Mouse (Mus musculus): ENCODE data around the gene Hmgcs1. TPM values are rescaled to one million over a fixed set of nuclear protein-coding genes. Genes with fewer than 3 reads are reported as not detected.

The Hmgcs1 gene
- polyA plus RNA-seq, 1 experiment from 2014 or later = 140 TPM

- no peak overlapping the region for H3K4me2 ChIP-seq (replicated peaks; ENCODE audit: low read depth)
- DNase-seq (ENCODE audit: low spot score) (no peak), ATAC-seq (ENCODE audit: low FRiP score, low TSS enrichment) (no peak)
- TF ChIP-seq CTCF (IDR thresholded peaks at IDR 0.05; ENCODE audit: low read depth) (no peak), EP300 (optimal IDR thresholded peaks at IDR 0.05) (no peak)
- no peak overlapping the region for H3K4me3 ChIP-seq (ENCODE audit: low read depth, low read length)
- H3K9me3 ChIP-seq (ENCODE audit: control insufficient read depth, low read length) = no peaks in the 10 kb centered on the region
- H3K27ac ChIP-seq (replicated peaks) = no peak overlapping the region
- no peaks in the 10 kb centered on the region for H3K27me3 ChIP-seq (ENCODE audit: control insufficient read depth, insufficient read depth, low read length)
- H3K4me1 ChIP-seq (replicated peaks; ENCODE audit: control insufficient read depth, insufficient read depth) = no peaks in the 10 kb centered on the region
- no peaks in the 10 kb centered on the region for H3K36me3 ChIP-seq (ENCODE audit: control insufficient read depth, insufficient read depth, low read length)
- 85% methylated on average over 7 of the region's 7 CpGs for whole genome bisulfite sequencing
- no peak overlapping the region for H3K9ac ChIP-seq (ENCODE audit: low read length)
These were observed 39.2 kb downstream of the Hmgcs1 start for GRCm38 (mm10) chr13:119729406-119729805.

GRCm38 (mm10) chr13:119731448-119731847 is 41.3 kb downstream of the Hmgcs1 start:
- DNase-seq (ENCODE audit: low spot score) (no peak), ATAC-seq (ENCODE audit: low FRiP score, low TSS enrichment) (no peak)
- TF ChIP-seq EP300 (optimal IDR thresholded peaks at IDR 0.05) = no peak
- TF ChIP-seq CTCF (IDR thresholded peaks at IDR 0.05; ENCODE audit: low read depth) = no peak
- no peaks in the 10 kb centered on the region for H3K4me1 ChIP-seq (replicated peaks; ENCODE audit: control insufficient read depth, insufficient read depth)
- H3K4me3 ChIP-seq (ENCODE audit: low read depth, low read length) = no peak overlapping the region
- no peak overlapping the region for H3K4me2 ChIP-seq (replicated peaks; ENCODE audit: low read depth)
- WGBS = 57% methylated on average over 6 of the region's 6 CpGs
- H3K9ac ChIP-seq (ENCODE audit: low read length) = no peak overlapping the region
- H3K36me3 ChIP-seq (ENCODE audit: control insufficient read depth, insufficient read depth, low read length) = no peaks in the 10 kb centered on the region
- no peaks in the 10 kb centered on the region for H3K27me3 ChIP-seq (ENCODE audit: control insufficient read depth, insufficient read depth, low read length)
- H3K27ac ChIP-seq (replicated peaks) = no peak overlapping the region
- H3K9me3 ChIP-seq (ENCODE audit: control insufficient read depth, low read length) = no peaks in the 10 kb centered on the region

- no peaks in the 10 kb centered on the region for H3K4me1 ChIP-seq (replicated peaks; ENCODE audit: control insufficient read depth, insufficient read depth)
- H3K9me3 ChIP-seq (ENCODE audit: control insufficient read depth, low read length) = no peaks in the 10 kb centered on the region
- H3K36me3 ChIP-seq (ENCODE audit: control insufficient read depth, insufficient read depth, low read length) = no peaks in the 10 kb centered on the region
- peak overlapping the region; percentile 22; the same call in 1 of the 2 replicates for H3K4me3 ChIP-seq (ENCODE audit: low read depth, low read length)
- H3K4me2 ChIP-seq (replicated peaks; ENCODE audit: low read depth) = peak overlapping the region; percentile 46
- ATAC-seq (ENCODE audit: low FRiP score, low TSS enrichment) (no peak), DNase-seq (ENCODE audit: low spot score) (no peak)
- H3K27me3 ChIP-seq (ENCODE audit: control insufficient read depth, insufficient read depth, low read length) = no peaks in the 10 kb centered on the region
- WGBS = 16% methylated on average over 19 of the region's 19 CpGs
- no peak overlapping the region for H3K27ac ChIP-seq (replicated peaks)
- TF ChIP-seq CTCF (IDR thresholded peaks at IDR 0.05; ENCODE audit: low read depth) (no peak), EP300 (optimal IDR thresholded peaks at IDR 0.05) (no peak)
- 0 out of 2 replicates have a peak overlapping the region, but pooled peaks have one; percentile 31 for H3K9ac ChIP-seq (ENCODE audit: low read length)
These were observed 51.4 kb downstream of the Hmgcs1 start for GRCm38 (mm10) chr13:119741390-119742237.

GRCm38 (mm10) chr13:119742711-119743415 is 52.7 kb downstream of the Hmgcs1 start:
- Histone ChIP-seq H3K27me3 (ENCODE audit: control insufficient read depth, insufficient read depth, low read length) (no peaks in the 10 kb centered on the region), H3K27ac (replicated peaks) (no peak overlapping the region), H3K4me2 (replicated peaks; ENCODE audit: low read depth) (no peak overlapping the region), H3K9ac (ENCODE audit: low read length) (no peak overlapping the region), H3K4me1 (replicated peaks; ENCODE audit: control insufficient read depth, insufficient read depth) (no peaks in the 10 kb centered on the region), H3K36me3 (ENCODE audit: control insufficient read depth, insufficient read depth, low read length) (no peaks in the 10 kb centered on the region), H3K4me3 (ENCODE audit: low read depth, low read length) (no peak overlapping the region), H3K9me3 (ENCODE audit: control insufficient read depth, low read length) (no peaks in the 10 kb centered on the region)
- TF ChIP-seq EP300 (optimal IDR thresholded peaks at IDR 0.05) = no peak
- no peak for TF ChIP-seq CTCF (IDR thresholded peaks at IDR 0.05; ENCODE audit: low read depth)
- DNase-seq (ENCODE audit: low spot score) = no peak
- ATAC-seq (ENCODE audit: low FRiP score, low TSS enrichment) = no peak
- 77% methylated on average over 6 of the region's 6 CpGs for WGBS

- no peaks in the 10 kb centered on the region for H3K4me1 ChIP-seq (replicated peaks; ENCODE audit: control insufficient read depth, insufficient read depth)
- no peaks in the 10 kb centered on the region for H3K36me3 ChIP-seq (ENCODE audit: control insufficient read depth, insufficient read depth, low read length)
- no peak overlapping the region for H3K27ac ChIP-seq (replicated peaks)
- DNase-seq (ENCODE audit: low spot score) (no peak), ATAC-seq (ENCODE audit: low FRiP score, low TSS enrichment) (no peak)
- H3K4me3 ChIP-seq (ENCODE audit: low read depth, low read length) = no peak overlapping the region
- WGBS = 78% methylated on average over 3 of the region's 3 CpGs
- no peaks in the 10 kb centered on the region for H3K9me3 ChIP-seq (ENCODE audit: control insufficient read depth, low read length)
- TF ChIP-seq CTCF (IDR thresholded peaks at IDR 0.05; ENCODE audit: low read depth) (no peak), EP300 (optimal IDR thresholded peaks at IDR 0.05) (no peak)
- H3K9ac ChIP-seq (ENCODE audit: low read length) = no peak overlapping the region
- H3K4me2 ChIP-seq (replicated peaks; ENCODE audit: low read depth) = no peak overlapping the region
- no peaks in the 10 kb centered on the region for H3K27me3 ChIP-seq (ENCODE audit: control insufficient read depth, insufficient read depth, low read length)
These were observed 53.3 kb downstream of the Hmgcs1 start for GRCm38 (mm10) chr13:119743470-119743869.

GRCm38 (mm10) chr13:119746930-119747329 is 56.8 kb downstream of the Hmgcs1 start:
- no peak overlapping the region for H3K9ac ChIP-seq (ENCODE audit: low read length)

More at GRCm38 (mm10) chr13:119746930-119747329, 56.8 kb downstream of the Hmgcs1 start:
- no peak overlapping the region for H3K27ac ChIP-seq (replicated peaks)
- H3K4me2 ChIP-seq (replicated peaks; ENCODE audit: low read depth) = no peak overlapping the region
- no peaks in the 10 kb centered on the region for H3K27me3 ChIP-seq (ENCODE audit: control insufficient read depth, insufficient read depth, low read length)
- no peak overlapping the region for H3K4me3 ChIP-seq (ENCODE audit: low read depth, low read length)
- H3K36me3 ChIP-seq (ENCODE audit: control insufficient read depth, insufficient read depth, low read length) = no peaks in the 10 kb centered on the region
- WGBS = 81% methylated on average over 4 of the region's 4 CpGs
- no peak for DNase-seq (ENCODE audit: low spot score)
- H3K4me1 ChIP-seq (replicated peaks; ENCODE audit: control insufficient read depth, insufficient read depth) = no peaks in the 10 kb centered on the region
- H3K9me3 ChIP-seq (ENCODE audit: control insufficient read depth, low read length) = no peaks in the 10 kb centered on the region
- no peak for ATAC-seq (ENCODE audit: low FRiP score, low TSS enrichment)
- TF ChIP-seq EP300 (optimal IDR thresholded peaks at IDR 0.05) (no peak), CTCF (IDR thresholded peaks at IDR 0.05; ENCODE audit: low read depth) (no peak)
